Mouse (Mus musculus) heart, postnatal 0 days (tissue): Measurements from ENCODE around the gene Alg9.

Experiments used
- CTCF ChIP-seq: IDR thresholded peaks from 2 replicates; pipeline ENCODE4 v1.5.1; 2016; ENCODE audit warnings: antibody characterized with exemption, control low read depth, low read depth
- EP300 ChIP-seq: IDR thresholded peaks from 2 replicates; pipeline ENCODE4 v1.6.1; 2016; ENCODE audit warnings: antibody characterized with exemption, low read depth

DNA sequence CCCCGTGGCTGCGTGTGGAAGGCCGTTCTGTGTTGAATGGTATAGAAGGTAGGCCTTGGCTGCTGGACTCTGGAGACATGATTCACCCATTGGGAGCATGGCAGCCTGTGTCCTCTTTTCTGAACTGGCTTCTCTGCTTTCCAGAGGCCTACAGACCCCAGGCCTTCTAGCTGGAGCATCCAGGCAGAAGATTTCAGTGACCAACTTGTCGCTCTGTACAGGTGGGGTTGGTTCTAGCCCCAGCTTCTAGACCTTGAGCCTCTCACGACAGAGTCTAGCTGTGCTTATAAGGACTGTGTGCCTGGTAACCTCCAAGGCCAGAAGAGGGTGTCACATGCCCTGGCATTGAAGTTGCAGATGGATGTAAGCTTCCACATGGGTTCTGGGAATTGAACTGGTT, 56.7 kb downstream of the Alg9 start:
- no peak for TF ChIP-seq CTCF
- no peak for TF ChIP-seq EP300
